In genomic region chr14:20064771-20065170, GRCm38 (mm10) we compare ENCODE assay signal across 12 mouse cellular contexts.
"Had no signal": no experiment of that assay in that cellular context is flagged by ENCODE, and none has a peak within 500 bp of the region (broad histone marks: within the 10 kb centered on the region; RNA-seq: fewer than 3 reads in every experiment).

No protein-coding gene starts in this region.

- H3K9me3 ChIP-seq: kidney, embryonic 15.5 days; liver, embryonic 12.5 days; neural tube, embryonic 13.5 days had no signal

- DNase-seq: kidney, adult 2 months; kidney, postnatal 36 days; layer of hippocampus, adult 9-11 months; layer of hippocampus, postnatal 36 days; retina, postnatal 1 day; right cerebral cortex, postnatal 4 days; spleen, adult 18-20 months; thymus, postnatal 36 days had no signal

- H3K4me2 ChIP-seq: kidney, embryonic 15.5 days; liver, embryonic 12.5 days; neural tube, embryonic 13.5 days had no signal

- H3K4me1 ChIP-seq: liver, embryonic 12.5 days had no signal

- H3K27ac ChIP-seq: kidney, embryonic 15.5 days; liver, embryonic 12.5 days; neural tube, embryonic 13.5 days had no signal

- H3K4me3 ChIP-seq: kidney, embryonic 15.5 days; liver, embryonic 12.5 days; neural tube, embryonic 13.5 days had no signal

- H3K27me3 ChIP-seq: kidney, embryonic 15.5 days; liver, embryonic 12.5 days; neural tube, embryonic 13.5 days had no signal

- H3K36me3 ChIP-seq: kidney, embryonic 15.5 days; liver, embryonic 12.5 days; neural tube, embryonic 13.5 days had no signal

- H3K9ac ChIP-seq: kidney, embryonic 15.5 days; liver, embryonic 12.5 days; neural tube, embryonic 13.5 days had no signal

- ATAC-seq: intestine, embryonic 16.5 days; liver, embryonic 12.5 days had no signal
